Mouse (Mus musculus) forelimb bud, embryonic 11.5 days (tissue): ENCODE measurements around the gene Mbnl2.

Source experiments
- DNase-seq: peaks from one replicate; pipeline ENCODE4 v3.0.0-alpha.2; 2012; ENCODE audit warnings: low read depth, low spot score

Mbnl2 gene

DNA sequence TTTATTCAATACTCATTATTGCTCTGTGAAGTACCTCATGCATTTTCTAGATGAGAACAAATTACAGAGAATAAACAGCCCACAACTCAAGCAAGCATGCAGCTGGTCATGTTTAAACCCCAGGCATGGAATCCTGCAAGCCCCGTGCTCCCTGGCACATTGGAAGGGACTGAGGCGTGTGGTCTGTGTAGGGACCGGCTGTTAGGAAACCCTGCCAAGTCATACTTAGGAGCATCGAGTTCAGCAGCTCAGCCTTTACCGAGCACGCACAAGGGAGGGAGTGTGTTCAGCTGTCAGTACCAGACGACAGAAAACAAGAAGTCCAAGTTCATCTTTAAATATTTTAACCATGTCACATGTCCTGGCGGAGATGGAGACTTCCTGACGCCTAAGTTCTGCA is 141.4 kb downstream of the Mbnl2 start:
- DNase-seq = no peak

DNA sequence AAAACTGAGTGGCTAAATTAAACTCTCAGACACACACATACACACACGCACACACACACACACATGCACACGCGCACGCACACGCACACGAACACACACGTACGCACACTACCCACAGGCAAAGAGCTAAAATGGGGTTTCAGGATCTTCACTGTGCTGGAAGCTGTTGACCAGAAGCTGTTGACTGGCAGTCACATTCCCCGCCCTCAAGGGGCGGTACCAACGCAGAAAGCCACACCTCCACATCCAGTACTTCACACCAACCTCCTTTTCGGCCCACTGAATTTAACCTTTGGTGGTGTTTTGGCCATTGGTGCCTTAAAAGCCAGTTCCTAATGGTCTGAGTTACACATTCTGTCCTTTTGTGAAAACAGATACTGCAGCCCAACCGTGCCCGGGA is 143.5 kb downstream of the Mbnl2 start:
- DNase-seq = no peak

DNA sequence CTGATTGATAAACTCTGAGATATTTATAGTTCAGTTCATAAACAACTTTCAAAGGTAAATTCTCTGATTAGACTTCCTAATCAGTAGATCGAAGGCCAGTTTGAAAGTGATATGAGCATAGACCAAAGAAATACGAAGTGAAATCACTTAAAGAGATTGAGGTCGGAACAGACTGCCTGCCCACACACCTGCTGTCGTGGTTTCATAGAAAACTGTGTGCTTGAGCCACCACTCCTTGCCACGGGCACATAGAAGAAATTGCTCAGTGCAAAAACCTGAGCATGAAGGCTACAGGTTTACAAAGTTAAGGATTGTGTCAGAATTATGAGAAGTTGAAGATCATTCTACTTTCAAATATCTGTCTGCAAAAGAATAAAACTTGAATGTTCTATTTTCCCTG is 153.0 kb downstream of the Mbnl2 start:
- DNase-seq = no peak

DNA sequence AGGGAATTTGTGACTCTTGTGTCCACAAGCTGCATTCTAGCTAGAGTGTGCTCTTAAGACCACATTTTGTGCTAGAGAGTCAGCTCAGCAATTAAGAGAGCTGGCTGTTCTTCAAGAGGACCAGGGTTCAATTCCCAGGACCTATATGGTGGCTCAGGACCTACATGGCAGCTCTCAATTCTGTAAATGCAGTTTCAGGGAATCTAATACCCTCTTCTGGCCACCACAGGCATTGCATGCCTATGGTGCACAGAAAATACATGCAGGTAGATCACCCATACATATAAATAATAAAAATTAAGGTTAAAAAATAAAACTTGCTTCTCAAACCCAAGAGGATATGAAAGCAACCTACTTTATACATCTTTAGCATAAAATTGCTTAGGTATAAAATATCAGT is 157.3 kb downstream of the Mbnl2 start:
- DNase-seq = no peak

DNA sequence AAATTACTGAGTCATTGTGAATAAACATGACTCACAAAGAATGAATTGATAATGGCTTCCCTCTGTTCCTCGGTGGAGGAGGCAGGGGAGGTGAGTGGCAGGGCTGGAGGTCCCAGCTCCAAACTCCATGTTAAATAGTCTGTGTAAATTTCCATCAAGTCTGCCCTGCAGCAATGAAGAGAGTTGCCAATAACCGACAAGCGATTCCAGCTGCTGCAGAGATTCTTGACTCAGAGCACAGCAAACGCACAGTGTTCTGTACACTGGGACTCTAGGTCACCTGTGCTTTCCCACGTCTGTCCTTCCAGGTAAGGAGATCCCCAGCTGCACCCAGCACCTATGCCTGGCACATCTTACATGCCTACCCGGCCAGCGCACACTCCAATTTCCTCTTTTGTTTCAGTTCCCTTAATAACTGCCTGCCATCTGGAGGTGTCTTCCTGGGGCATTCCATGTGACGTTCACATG is 158.5 kb downstream of the Mbnl2 start:
- no peak for DNase-seq

DNA sequence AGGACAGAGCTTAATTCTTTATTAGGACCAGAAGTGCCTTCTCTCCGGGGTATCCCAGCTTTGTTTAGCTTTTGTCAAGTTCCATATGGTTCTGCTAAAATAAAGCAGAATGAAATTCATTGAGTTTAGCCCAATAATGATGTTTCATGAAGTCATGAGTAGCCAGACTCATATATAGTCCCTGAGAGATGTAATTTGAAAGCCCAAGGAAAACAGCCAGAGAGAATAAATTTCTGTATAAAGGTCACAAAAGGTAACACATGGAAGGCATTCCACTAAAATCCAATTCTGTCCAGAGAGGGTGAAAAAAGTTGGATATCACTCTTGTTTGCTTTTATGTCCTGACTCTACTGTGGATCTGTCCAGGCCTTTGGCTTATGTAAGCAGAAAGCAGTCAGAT is 159.4 kb downstream of the Mbnl2 start:
- no peak for DNase-seq

DNA sequence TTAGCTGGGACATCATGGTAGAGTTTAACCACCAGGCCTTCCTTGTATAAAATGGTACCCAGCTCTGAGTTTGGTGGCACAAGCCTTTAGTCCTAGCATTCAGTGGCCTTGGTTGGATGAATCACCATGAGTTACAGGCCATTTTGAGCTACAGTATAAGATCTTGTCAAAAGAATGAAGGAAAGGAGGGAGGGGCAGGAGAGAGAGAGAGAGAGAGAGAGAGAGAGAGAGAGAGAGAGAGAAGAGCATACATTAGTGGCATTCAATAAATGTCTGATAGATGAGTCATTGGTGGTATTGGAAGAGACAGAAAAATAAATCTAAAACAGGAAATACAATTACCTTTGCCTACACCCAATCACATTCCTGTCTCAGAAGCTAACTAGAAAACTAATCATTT is 165.2 kb downstream of the Mbnl2 start:
- no peak for DNase-seq

DNA sequence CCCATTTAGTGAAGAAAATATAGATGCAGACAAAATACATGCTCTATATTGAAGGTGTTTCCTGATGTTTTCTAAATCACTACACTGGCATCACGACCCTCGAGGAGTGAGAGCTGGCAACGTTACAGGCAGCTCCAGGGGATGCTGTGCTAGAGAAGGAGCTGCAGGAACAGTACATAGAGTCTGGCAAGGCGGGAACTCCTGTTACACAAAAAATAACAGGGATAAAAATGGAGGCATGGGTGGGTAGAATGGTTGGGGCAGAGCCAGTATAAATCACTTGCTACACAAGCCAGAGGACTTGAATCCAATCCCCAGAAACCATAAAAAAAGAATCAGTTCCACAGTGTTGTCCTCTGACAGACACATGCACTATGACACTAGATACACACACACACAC is 165.8 kb downstream of the Mbnl2 start:
- no peak for DNase-seq

DNA sequence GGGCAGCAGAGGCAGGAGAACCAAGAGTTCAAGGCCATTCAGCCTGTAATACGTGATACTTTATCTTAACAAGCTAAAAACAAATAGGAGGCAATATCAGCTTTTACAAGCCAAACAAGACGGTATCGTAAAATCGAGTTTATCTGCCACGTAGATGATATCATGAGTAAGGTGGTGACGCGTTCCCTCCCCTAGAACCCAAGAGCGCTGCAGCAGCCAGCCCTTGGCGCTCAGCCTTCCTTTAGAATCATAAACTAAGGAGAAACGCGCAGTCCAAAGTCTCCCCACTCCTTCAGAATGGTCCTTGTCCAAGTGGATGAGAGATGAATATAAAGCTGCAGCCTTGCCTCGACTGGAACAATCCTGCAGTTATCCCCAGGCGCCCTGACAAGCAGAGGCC is 166.4 kb downstream of the Mbnl2 start:
- DNase-seq = no peak

DNA sequence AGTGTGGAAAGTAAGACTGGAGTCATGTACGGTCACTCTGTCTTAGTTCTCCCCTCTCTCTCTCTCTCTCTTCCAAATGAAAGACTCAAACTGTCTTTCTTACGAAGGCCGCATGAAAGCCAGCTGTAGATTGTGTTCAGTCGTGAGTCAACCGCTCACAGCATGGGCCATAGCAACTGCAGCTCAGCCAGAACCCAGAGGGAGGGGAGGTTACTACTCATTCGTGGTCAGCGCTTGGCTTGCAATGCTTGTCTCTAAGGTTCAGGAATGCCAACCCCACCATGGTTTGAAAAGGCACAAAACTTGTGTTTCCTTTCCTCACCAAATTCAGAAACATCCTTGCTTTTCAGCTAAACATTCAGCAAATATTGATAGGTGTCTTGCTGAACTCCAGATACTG is 178.8 kb downstream of the Mbnl2 start:
- DNase-seq = no peak

DNA sequence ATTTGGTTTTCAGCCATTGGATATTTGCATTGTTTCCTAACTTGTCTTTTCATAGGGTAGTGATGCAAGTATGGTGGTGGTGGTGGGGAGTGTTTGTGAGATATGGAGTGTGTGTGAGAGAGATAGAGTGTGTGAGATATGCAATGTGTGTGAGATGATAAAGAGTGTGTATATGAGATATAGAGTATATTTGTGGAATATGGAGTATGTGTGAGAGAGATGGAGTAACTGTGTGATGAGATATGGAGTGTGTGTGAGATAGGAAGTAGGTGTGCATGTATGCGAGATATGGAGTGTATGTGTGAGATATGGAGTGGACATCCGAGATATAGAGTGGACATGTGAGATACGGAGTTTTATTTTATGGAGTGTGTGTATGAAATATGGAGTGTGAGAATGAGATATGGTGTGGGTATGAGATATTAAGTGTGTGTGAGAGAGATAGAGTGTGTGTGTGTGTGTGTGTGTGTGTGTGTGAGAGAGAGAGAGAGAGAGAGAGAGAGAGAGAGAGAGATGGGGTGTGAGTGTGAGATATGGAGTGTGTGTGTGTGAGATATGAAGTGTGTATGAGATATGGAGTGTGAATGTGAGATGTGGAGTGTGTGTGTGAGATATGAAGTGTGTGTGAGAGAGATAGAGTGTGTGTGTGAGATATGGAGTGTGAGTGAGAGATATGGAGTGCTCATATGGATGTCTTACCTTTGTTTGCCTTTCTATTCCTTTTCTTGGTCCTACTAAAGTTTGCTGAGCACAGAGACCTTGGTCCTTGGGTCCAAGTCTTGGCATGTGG is 188.7 kb downstream of the Mbnl2 start:
- no peak for DNase-seq

DNA sequence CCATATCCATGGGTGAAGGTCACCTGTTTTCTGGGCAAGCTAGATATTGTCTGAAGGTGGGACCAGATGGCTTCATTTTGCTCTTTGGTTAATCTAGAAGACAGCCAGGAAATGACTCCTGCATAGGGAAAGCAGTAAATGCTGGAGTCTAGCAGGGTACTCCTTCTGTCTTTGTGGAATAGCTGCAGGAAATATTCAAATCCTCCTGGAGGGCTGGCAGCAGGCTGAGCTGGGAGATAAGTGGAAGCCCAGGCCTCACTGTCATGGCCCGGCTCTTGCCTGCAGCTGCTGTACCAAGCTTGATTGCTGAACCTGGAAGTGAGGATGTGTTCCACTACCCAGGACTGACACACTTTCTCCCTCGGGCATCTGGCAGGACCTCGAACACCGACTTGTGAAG is 191.3 kb downstream of the Mbnl2 start:
- no peak for DNase-seq

DNA sequence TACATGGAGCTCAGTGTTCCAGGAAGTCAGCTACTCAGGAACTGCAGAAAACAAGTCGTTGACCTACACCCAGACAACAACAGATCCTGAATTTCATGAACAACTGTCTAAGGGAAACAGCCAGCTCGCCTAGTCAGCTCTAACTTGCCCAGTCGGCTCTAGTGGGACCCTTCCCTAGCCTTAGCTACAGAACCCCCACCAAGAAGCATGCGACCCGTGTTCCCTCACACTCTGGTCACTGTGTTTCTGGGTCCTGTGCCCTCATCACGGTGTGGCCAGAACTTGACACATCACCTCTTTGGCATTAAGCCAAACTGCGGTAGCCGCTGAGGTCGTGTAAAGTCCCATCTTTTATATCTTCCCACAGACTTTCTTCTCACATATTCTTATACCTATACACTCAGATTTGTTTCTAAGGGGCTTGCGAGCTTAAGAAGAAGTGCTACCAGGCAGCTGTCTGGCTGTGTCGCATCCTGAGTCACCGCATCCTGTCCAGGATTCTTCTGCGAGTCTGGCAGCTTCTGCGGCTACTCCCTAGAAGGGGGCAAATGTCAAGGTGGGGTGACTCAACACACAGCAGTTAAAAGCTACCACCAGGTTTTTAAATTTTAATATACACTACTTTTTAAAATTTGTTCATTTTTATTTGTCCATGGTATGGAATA is 193.8 kb downstream of the Mbnl2 start:
- DNase-seq = no peak

DNA sequence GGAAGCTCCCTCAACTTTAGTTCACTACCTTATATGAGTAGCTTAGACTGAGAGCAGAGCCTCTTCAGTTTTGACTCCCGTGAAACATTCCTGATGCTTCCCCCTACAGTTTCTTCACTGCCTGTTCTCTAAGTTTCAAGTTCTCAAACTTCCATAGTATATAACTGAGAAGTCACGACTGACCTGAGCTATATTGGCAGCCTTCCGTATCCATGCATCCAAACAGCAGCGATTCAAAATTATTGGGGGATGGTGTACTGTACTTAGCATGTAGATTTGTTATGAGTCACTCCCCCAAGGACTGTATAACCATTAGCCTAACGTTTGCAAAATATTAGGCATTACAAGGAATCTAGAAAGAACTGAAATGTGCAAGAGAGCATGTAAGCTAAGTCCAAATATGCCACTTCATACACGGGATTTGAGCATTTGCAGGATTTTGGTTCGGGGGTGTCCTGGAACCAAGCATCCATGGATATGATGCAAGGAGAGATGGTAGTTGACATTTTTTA is 200.8 kb downstream of the Mbnl2 start:
- DNase-seq = no peak

DNA sequence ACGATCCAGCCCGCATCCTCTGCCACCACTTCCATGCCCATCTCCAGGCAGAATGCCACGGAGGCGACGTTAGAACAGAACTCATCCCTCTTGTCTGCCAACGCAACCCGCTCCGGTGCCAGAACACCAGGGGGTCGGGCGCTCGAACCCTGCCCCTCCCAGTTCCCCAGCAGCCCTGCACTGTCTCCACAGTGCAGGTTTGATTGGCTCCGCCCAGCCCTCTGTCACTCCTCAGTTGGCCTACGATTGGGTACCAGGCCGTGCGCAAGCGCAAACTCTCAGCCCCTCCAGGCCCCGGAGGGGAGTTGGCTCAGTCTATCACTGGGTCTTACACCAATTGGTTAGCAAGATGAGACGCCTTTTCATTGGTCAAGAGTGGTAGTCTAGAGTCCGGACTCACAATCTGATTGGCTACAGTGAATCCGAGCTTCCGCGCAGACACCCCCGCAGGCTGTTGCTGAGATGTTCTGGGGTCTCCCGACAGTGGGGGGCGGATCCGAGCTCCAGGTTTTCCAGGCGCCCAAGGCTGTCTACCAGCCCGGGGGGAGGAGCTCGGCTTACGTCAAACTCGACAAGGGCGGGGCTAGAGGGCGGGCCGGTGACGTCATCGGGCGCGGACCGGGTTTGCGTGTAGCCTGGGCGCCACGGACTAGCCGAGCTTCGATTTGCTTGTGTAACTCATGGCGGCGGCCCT is 202.0 kb downstream of the Mbnl2 start:
- DNase-seq = peak; percentile 99

DNA sequence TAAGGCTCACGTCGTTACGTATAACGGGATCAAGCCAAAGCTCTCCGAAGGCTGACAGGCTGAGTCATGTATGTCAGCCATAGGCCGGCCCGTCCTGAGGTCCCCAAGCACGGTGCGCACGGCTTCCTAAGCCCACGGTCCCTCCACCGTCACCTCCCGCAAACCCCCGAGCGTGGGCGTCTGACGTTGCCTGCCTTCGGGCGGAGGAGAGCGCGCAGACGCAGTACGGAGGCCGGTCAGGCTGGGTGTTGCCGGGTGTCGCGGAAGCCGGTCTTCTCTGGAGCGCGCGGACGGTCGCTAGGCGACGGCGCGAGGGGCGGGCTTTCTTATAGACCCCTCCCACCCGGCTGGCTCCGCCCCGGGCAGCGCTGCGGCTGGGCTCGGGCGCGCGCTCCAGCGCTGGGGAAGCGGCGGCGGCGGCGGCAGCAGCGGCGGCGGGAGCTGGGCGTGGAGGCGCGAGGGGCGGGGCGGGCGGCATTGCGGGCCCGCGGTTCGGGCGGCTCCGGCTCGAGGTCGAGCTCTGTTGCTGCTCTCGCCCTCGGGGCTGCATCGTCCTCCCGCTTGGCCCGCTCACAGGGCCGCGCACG is 202.6 kb downstream of the Mbnl2 start, which contains the start of gene Rap2a:
Rap2a (plus strand) TSS at position 463 of the 587 bp plus-strand sequence.
- peak; percentile 95 for DNase-seq

DNA sequence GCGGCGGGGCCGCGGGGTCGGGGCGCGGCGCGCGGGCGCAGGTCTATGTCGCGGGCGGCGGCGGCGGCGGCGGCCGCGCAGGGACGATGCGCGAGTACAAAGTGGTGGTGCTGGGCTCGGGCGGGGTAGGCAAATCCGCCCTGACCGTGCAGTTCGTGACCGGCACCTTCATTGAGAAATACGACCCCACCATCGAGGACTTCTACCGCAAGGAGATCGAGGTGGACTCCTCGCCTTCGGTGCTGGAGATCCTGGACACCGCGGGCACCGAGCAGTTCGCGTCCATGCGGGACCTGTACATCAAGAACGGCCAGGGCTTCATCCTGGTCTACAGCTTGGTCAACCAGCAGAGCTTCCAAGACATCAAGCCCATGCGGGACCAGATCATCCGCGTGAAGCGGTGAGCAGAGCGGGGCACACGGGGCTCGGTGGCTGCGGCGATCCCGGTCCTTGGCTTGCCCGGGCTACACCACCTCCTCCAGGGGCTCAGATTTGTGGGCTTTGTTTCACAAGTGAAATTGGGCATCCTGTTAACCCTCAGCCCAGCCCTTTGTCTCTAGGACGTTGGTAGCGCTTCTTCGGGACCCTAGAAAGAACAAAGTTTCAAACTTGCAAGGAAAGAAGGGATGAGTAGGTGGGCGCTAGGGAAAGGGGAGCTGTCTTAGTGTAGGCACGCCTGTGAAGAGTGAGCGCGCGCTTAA is 203.3 kb downstream of the Mbnl2 start:
- peak; percentile 27 for DNase-seq

DNA sequence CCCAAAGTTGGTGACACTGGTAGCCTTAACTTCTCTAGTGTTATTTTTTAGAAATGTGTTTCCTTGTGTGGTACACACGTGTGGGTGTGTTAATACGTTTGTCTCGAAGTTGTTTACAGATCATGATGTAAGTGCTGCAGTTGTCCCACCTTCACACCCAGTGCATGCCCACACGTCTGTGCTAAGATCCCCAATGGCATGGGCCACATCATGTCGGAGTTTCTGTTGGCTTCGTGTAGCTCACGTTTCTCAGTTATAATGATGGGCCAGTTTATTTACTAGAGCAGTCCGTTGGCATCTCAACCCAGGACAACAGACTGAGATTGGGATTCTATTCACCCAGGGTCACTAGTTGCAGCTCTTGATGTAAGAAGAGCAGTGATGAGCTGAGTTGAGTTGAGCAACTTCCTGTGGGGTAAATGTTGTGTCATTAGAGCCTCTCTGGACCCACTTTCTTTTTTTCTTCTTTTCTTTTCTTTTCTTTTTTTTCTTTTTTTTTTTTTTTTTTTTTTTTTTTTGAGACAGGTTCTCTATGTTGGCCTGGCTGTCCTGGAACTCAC is 205.0 kb downstream of the Mbnl2 start:
- DNase-seq = no peak

DNA sequence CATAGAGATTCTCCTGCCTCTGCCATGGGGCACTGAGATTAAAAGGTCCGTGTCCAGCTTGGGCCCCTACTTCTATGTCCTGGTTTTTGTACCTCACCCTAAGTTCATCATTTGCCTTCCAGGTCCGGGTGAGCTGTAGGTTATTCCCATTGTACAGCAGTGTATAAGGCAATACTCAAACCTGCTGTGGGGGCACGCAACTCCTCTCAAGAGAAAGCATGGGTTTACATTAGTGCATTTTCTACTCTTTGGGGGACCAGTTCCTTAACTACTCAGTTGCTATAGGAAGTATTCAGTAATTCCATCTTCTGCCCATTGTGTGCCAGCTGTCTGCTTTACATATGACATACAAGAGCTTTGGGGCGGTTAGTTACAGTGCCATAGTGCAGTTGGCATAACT is 205.5 kb downstream of the Mbnl2 start:
- no peak for DNase-seq
